Mouse (Mus musculus) spleen, postnatal 4 days (tissue): ENCODE results near the gene Cryga.
"Not testable (repeated sequence)": the region's sequence is repeated elsewhere in the genome, so short reads cannot be mapped to it uniquely, and the experiment has no call there.

Experiments used
- DNase-seq, 2 experiments: peaks; one replicate each; pipeline ENCODE4 v3.0.0; 2022; ENCODE audit warnings: low spot score in 2 of 2

The Cryga gene

DNA sequence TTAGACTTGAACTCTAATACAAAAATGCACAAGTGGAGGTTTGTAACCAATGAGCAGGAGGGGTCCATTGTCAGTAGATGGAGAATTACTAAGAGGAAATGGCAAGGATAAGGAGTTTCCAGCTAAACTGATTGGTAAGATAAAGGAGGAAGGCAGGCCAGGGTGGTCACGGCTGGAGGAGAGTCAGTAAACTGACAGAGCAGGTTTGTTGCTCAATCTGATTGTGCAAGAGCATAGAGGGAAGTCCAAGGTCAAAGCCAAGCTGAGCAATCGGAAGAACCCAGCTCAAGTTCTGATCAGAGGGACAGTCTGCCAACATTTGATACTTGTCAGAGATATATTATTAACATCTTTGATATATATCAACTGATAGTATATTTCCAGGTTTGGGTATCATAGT is 12.8 kb downstream of the Cryga start:
- no peak for DNase-seq

DNA sequence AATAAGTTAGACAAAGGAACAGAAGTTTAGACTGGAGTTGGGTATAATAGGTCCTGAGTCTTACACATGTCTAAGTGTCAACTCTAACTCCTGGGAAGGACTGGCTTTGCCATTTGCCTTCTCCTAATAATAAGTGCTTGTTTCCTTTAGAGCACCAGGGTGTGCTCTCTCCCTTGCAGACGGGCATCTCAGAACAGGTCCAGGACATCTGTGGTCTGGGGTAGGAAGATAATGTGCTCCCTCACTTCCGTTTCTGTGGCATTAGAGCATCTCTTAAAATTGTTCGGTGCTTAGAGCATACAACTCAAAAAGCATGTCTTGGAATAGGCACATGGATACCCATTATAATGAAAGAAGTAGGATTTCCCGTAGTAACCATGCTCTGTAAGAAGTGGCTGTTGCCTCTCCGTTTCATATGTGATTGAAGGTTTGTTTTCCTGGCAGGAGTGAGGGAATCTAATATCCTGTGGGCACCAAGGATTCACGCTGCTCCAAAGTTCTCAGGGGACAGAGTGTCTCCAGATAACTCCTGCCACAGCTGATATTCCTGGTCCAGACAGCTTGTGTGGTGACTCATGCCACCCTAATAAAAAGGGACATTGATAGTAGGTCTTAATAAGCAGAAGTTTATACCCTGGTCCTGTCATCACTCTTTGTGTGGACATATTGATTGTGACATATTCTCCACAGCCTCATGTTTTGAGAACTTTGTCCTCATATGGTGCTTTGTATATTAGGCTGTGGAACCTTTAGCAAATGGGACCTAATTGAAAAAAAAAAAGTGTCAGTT is 14.4 kb downstream of the Cryga start:
- no peak for DNase-seq

DNA sequence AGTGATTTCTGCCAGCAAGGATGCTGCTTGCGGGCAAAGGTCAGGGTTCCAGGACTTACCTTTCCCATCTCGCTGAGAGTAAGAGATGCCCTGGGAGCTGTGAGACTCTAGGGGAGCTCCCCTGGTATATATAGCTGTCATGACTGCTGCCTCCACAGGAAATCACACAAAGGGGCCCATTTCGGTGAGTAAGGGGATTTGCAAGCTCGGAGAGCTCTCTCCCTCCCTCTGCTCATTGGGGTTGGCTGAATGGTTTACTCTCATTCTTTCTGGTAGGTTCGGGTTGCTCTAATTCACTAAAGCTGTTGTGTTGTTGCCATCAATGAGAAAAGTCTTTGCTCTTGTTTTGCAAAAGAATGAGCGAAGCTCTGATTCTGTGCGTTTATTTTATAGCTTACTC is 21.0 kb downstream of the Cryga start, which contains the start of gene Crygb:
Gene Crygb (minus strand): TSS at position 101 of the 400 bp plus-strand sequence.
- DNase-seq: no peak

DNA sequence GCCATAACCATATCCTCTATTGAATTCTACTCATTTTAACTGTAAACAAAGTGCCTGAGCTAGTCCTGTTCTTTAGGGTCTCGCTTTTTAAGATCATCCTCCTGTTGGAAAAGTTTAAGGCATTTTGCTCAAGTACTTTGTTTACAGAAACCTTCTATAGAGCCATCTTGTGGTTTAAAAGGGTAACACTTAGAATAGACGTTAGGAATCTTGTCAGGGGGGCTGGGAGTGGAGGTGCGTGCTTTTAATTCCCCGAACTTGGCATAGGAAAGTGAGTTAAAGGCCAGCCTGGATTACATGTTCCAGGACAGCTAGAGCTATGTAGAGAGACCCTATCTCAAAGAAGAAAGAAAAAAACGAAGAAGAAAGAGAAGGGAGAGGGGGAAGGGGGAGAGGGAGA is 27.6 kb downstream of the Cryga start:
- DNase-seq: no peak

DNA sequence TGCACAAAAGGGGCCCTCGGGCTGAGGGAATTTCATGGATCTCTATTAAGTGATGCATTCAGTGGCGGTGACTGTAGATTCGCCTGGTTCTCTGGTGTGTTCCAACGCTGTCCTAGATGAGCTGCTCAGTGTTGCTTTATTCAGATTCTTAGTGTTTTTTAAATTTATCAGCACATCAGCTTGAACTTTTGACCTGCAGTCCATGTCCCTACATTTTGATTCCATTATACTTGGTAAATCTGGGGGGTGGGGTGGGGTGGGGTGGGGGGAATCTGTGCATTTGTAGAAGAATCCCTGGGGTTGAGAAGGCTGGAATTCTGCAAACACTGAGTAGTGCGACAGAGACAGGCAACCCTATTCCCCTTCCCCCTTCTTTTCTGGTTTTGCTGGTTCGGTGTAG is 29.6 kb downstream of the Cryga start, which contains the start of gene Crygc:
Gene Crygc (minus strand): TSS at position 101 of the 400 bp plus-strand sequence.
- no peak for DNase-seq

DNA sequence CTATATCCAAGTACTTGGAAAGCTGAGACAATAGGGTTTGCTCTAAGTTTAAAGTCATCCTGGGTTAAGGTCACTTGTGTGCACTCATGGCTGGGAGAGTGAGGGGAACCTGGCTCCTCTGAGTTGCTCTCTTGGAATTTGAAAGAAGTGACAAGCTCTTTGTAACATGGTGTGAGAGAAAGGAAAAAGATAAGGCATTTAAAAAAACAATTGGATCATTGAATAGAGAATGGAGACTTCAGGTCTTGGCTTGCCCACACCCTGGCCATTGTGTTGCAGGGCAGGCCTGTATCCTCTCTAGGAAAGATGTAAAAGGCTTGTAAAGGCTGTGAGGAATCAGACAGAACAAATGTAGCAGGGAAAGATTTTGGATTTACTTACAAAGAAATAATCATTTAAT is 35.3 kb downstream of the Cryga start:
- DNase-seq: no peak

DNA sequence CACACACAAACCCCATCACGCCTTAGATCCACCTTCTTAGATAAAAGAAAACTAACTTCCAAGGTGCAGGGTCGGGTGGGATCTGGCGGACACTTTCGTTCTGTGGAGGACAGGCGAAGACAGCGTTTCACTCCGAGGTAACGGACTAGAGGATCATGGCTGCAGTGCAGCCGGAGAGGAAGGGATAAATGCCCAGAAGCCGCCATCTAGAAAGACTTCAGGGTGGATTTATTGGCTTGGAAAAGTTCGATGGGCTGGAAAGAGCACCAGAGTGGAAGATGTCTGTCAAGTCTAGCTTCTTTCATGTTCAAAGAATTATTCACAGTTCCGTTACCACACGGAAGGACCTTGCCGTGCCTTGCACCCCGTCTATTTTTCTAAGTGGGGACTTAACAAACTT is 39.0 kb downstream of the Cryga start:
- no peak for DNase-seq

DNA sequence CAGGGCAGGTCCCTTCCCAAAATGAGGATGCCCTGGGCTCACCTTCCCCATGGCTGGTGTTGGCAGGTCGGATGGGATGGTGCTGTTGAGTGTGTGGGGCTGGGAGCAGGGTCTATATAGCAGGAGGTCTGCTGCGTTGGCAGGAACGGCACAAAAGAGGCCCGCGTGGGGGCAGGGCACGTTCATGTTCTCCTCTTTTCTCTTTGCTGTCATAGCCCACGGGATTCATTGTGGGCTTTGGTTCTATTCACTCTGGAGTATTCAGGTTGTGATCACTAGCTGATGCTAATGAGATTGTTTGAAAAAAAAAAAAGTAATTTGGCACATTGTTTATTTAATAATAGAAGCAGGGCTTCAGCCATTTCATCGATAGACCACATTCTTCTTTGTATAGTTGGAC is 39.8 kb downstream of the Cryga start, which contains the start of gene Crygd:
Gene Crygd (minus strand): TSS at position 101 of the 400 bp plus-strand sequence.
- no peak for DNase-seq

DNA sequence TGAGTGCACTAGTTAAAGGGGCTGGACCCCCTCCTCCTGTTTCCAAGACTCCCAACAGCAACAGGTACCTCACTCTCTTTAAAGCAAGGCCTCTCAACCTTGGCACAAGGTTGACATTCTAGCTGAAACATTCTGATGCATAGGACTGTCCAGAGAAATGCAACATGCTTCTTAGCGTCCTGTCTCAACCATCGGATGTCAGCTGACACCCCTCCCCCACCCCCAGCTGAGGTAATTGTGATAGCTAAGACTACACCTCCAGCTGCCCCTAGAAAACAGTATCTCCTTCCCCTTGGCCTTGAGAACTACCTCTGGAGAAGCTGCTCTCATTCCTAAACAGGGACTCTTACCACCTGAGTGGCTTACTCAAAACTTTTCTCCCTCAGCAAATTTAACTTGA is 51.0 kb downstream of the Cryga start:
- no peak for DNase-seq

DNA sequence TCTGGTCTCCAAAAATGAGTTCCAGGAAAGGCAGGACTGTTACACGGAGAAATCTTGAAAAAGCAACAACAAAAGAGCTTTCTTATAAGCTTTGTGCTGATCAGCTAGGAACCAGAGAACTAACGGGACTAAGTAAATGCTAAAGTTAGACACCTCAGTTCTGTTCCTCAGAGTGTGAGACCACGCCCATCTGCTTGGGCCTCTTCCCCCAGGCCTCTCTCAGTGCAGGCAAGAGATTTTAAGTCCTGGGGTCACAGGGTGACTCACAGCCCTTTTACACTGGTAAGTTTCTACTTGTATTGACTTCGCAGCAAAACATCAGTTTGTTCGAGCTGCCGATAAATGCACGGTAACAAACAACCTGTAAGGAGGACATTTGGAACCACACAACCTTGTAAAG is 51.5 kb downstream of the Cryga start:
- no peak for DNase-seq

DNA sequence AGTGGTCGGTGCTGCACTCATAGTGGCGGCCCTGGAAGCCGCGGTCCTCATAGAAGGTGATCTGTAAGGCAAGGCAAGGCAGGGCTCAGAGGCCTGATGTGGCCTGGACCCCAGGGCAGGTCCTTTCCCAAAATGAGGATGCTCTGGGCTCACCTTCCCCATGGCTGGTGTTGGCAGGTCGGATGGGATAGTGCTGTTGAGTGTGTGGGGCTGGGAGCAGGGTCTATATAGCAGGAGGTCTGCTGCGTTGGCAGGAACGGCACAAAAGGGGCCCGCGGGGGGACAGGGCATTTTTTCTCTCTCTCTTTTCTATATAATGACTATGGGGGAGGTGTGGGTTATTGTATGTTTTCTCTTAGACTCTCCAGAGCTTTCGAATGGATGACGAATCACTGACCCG is 52.2 kb downstream of the Cryga start, which contains the start of gene Cryge:
Gene Cryge (minus strand): TSS at position 198 of the 400 bp plus-strand sequence.
- not testable (repeated sequence) for DNase-seq
